Mouse (Mus musculus) small intestine, adult 2 months (tissue): ENCODE data around the gene Tmod3.

Source experiments
- CTCF ChIP-seq: fragments of 200-500 bp; IDR thresholded peaks from 2 replicates; pipeline ENCODE4 v1.5.1; 2012; ENCODE audit warnings: low read depth, mild to moderate bottlenecking, control low read depth, inconsistent platforms, low read length, moderate library complexity, mixed read lengths; ENCODE audit not compliant: insufficient replicate concordance, insufficient read length; ENCODE audit errors: extremely low read depth
- POLR2A ChIP-seq: fragments of 200-500 bp; IDR thresholded peaks from 2 replicates; pipeline ENCODE4 v1.6.1; 2012; ENCODE audit warnings: low read depth, mild to moderate bottlenecking, control low read depth, inconsistent platforms, low read length, moderate library complexity

DNA sequence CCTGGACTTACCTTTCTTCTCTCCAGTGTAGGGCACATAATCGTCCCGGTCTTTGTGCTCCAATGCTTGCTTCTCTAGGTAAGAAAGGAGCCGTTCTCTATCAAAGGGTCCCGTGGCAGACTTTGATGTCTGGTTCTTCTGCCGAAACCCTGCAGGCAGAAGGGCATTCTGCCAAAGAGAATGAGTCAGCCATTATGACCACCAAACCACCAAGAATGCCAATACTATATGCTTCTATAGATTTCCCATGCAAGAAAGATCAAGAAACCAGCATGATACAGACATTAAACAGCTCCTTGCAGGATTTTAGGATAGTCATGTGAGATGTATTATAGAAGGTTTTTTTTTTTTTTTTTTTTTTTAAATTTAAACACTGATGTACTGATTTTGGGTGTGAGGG lies 30.1 kb downstream of the Tmod3 start:
- TF ChIP-seq CTCF, result no peak
- no peak for TF ChIP-seq POLR2A
